Mouse (Mus musculus) hematopoietic stem cell, adult 5-6 weeks (primary cell): ENCODE data around the gene Veph1. TPM values are rescaled to one million over a fixed set of nuclear protein-coding genes. Genes with fewer than 3 reads are reported as not detected.

ENCODE experiments used
- ATAC-seq, 2 experiments: fragments of 125-278 bp in 1 of 2; replicated peaks in 1 of 2; 2 replicates each; pipeline ENCODE4 v1.8.0; 2016 to 2017; ENCODE audit warnings: inconsistent platforms in 2 of 2, mild to moderate bottlenecking in 2 of 2, moderate number of reproducible peaks in 2 of 2, low read depth in 1 of 2, moderate TSS enrichment in 1 of 2; ENCODE audit not compliant: low FRiP score in 2 of 2, poor library complexity in 2 of 2, severe bottlenecking in 2 of 2, insufficient read depth in 1 of 2, low TSS enrichment in 1 of 2
- total RNA-seq: library from RNA; stranded (forward); fragments of 172-1452, 232-1000 nt; gene quantifications from 2 replicates; pipeline ENCODE4 v1.2.3, GENCODE M21; 2017

Gene Veph1
- 0.25 and 0.56 TPM in 2 replicates for total RNA-seq

GRCm38 (mm10) chr3:66296545-66296944 lies at the start of gene Veph1:
TSS of gene Veph1 (minus strand) at chr3:66296837.
- ATAC-seq = peak; percentile 83 to 90

- 0 out of 4 replicates have a peak, but pooled peaks of 1 of the 2 experiments have one; percentile 42 for ATAC-seq
Measured at GRCm38 (mm10) chr3:66340742-66341141, 44.1 kb upstream of the Veph1 start.

DNA sequence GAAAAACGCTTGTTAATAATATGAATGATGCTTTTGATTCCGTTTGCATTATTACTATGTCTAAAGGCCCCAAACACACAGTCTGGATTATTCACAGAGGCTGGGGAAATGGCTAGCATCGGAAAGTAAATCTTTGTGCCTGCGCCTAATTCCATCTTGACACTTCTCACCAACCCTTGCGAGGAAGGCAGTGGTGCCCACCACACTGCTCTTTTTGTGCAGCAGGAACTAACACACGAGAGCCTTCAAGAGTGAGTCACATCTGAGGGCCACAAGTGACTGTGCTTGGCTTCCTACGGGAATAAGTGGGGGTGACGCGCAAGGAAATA lies 35.7 kb upstream of the Veph1 start:
- no peak for ATAC-seq

DNA sequence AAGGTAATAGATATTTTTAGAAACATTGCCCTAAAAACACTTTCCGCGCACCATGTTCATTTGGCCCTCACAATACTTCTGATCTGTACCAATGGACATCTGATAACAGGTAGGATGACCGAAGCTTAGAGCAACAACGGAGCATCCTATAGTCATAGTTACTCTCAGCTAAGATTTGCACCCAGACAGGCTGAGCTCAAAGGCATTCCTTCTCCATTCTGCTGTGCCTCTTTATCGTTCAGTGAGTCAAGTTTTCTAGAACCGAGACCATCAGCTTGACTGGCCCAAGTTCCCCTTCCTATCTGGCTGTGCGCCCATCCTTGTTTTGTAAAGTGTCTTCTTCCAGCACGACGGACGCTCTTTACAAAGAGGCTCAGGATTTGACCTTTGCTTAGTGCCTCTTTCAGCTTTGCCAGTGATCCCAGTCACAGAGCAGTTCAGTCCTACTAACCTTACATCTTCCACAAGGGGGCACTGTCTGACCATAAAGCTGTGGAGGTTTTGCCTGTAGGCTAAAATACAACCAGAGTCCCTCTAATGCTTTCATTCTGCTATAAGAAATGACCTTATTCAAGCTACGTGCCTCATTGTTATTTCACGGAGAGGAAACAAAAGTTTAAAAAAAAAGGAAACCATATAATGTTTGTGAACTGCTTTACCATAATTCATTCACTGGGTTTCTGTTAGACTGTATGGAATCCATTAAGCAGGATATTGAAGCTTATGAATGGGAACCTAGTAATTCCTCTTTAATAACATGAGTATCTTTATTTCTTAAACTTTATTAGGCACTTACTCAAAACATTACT lies 35.2 kb upstream of the Veph1 start:
- peak; percentile 91 to 93 for ATAC-seq

DNA sequence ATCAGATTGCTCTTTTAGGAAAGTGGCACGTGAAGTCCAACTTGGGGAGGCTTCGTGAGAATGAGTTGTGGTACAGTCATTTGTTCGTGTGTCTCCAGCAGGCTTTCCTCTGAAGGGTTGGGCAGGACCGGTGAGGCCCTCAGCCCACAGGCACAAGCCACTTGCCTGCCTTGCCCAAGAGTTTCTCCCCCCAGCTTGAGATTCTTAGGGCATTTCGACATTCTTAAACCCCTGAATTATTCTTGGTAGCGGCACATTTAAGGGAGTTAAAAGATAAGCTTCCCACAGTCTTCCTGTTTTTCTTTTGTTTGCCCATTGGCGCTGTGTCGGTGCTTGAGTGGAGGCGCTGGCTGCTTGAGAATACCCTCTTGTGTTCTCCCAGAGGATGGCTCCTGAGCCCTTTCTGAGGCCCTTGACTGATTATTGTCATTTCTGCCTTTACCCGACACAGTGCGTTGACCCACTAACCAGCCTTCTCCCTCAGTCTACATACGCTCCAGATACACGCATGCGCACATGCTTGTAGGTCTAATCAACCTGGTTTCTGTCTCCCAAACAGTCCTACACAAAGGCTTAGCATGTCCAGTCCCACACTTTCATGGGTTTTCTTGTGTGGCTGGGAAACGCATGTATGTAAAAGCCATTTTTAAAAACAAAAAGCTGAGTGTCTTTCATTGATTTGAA lies 34.4 kb upstream of the Veph1 start:
- ATAC-seq = peak; percentile 44 to 48; a peak in 2 of 4 replicates

DNA sequence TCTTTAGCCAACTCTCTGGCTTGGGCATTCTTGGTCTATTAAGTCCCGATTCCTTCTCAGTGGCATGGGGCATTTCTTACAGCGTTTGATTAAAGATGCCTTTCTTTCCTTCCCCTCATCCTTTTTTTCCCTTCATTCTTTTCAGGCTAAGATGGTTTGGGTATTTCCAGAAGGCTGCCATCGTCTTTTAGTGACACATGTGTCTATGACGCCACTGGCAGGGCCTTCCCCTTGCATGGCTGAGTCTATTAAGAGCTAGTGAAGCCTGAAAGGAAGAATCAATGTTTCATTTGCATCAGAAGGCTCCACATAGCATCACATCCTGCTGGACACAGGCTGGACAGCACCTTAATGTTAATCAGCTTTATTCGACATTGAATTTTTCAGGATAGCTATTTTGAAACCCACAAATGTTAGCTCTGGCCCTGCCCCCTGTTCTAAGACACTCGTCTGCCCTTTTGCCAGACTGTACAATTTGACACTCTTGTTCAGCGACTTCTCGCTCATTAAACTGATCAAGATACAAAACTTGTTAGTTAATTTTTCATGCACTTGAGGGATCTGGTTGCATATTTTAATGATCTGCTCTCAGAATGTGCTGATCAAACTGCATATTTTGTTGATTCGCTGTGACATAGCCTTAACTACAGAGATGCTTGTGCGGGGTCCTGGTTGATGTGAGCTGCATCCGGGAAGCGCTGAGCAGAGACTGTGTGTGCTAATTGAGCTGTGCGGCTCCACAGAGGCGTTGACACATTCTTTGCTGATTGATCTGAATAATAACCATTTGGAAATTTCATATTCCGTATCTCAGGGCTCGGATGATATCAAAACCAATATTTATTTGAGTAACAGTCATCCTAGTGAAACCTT lies 29.6 kb upstream of the Veph1 start:
- no peak for ATAC-seq

GRCm38 (mm10) chr3:66325486-66325951 lies 28.9 kb upstream of the Veph1 start:
- no peak for ATAC-seq

- no peak for ATAC-seq
Measured at GRCm38 (mm10) chr3:66314793-66315715, 18.4 kb upstream of the Veph1 start.

DNA sequence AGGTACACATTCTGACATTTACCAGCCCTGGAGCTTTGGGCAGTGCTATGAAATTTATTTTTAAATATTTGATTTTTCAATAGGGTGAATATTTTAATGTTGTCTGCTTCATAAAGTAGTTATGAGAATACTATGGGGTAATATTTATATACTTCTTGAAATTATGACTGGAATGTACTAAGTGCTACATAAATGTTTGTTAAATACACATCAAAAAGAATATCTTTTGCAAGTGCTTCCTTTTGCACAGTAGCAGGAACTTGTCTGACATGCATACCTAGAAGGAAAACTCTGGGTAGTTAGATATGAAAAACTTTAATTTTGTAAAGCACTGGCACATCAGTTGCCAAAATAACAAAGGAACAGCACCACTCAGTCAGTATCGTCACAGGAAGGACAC lies 13.9 kb upstream of the Veph1 start:
- ATAC-seq = no peak

- ATAC-seq = no peak
Measured at GRCm38 (mm10) chr3:66309531-66309930, 12.9 kb upstream of the Veph1 start.

DNA sequence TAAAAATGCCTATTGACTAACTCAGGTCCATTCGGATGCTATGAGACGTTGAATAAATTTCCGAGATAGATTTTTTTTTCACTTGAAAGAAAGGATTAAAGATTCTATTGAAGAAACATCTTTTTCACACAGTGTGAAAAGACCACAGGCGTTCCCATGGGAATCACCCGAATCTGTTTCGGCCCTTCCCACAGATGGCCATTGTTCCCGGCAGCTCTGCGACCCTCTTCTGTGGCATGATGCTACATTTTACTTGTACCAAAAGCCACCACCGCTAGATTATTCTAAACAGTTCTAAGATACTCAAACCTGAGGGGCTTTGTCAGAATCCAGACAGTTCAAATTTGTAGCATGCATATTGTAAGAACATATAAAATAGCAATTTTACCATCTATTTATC lies 1.4 kb downstream of the Veph1 start:
- no peak for ATAC-seq

GRCm38 (mm10) chr3:66294729-66295128 lies 1.9 kb downstream of the Veph1 start:
- no peak for ATAC-seq

- ATAC-seq = peak in 1 of 2 experiments; percentile 12; a peak in 1 of 4 replicates
Measured at GRCm38 (mm10) chr3:66292356-66292946, 4.2 kb downstream of the Veph1 start.

GRCm38 (mm10) chr3:66263270-66263669 lies 33.4 kb downstream of the Veph1 start:
- ATAC-seq = no peak

DNA sequence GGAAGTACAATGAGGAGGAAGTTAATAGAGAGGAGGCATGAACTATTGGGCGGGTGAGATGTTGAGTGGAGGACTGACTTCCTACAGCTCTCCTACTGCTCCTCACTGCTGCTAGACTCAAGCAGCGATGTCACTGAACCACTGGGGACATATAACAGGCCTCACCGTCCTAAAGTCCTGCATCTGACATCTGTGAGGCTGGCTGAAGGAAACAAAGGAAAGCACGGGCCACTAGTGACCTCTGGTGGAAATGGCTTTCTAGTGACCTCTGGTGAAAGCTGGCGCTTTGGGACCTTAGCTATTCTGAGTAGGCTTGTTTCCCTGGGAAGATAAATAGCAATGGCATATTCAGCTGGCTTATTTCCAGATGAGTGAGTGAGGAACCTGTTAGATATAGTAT lies 34.3 kb downstream of the Veph1 start:
- peak; percentile 7 to 17; a peak in 1 of 4 replicates for ATAC-seq

DNA sequence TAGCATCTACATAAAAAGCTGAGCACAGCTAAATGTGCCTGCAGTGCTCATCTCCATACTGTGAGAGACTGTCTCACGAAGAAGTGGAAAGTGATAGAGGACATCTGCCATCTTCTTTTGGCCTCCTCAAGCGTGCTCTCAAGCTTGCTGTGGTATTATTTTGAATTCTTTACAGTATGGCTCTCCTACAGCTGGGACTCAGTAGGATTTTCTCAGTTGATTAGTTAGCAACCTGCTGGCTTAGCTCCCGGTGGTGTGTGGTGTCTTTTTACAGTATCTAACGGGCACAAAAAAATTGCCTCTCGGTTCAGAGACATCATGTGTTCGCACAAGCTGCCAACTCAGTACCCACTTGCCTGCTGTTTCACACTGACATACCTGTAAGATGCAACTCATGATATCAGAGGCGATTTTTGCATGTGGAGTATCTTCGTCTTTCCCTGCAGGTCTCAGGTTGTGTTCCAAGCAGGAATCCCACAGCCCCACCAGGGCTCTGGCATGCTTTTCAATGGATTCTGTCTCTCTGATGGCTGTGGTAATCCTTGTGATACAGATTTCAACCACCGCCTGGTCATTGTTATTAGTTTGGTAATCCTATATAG lies 42.0 kb downstream of the Veph1 start:
- ATAC-seq = no peak
